Mouse (Mus musculus) liver, embryonic 14.5 days (tissue): Measurements from ENCODE around the gene Rad51b.

Source experiments
- CTCF ChIP-seq: IDR thresholded peaks from 2 replicates; pipeline ENCODE4 v1.5.1; 2016; ENCODE audit warnings: antibody characterized with exemption, low read depth, control low read depth
- EP300 ChIP-seq: IDR thresholded peaks from 2 replicates; pipeline ENCODE4 v1.6.1; 2016; ENCODE audit warnings: antibody characterized with exemption, low read depth

- no peak for TF ChIP-seq CTCF
- TF ChIP-seq EP300 = no peak
These were observed 556.9 kb downstream of the Rad51b start for GRCm38 (mm10) chr12:79853901-79854490.
